Mouse (Mus musculus) heart, adult 2 months (tissue): ENCODE measurements around the gene Atxn7l1.

ENCODE experiments used
- CTCF ChIP-seq: fragments of 200-600 bp; IDR thresholded peaks from 2 replicates; pipeline ENCODE4 v1.8.1; 2022; ENCODE audit warnings: antibody characterized with exemption, mild to moderate bottlenecking, moderate library complexity
- EP300 ChIP-seq: fragments of 200-500 bp; IDR thresholded peaks from 2 replicates; pipeline ENCODE4 v1.6.1; 2011; ENCODE audit warnings: low read depth, low read length, control low read depth; ENCODE audit not compliant: insufficient read depth
- POLR2A ChIP-seq: fragments of 200-500 bp; IDR thresholded peaks from 2 replicates; pipeline ENCODE4 v1.6.1; 2011; ENCODE audit warnings: mild to moderate bottlenecking, low read depth, low read length, control low read depth; ENCODE audit not compliant: insufficient read depth

- TF ChIP-seq CTCF (no peak), POLR2A (no peak), EP300 (no peak)
Measured at GRCm38 (mm10) chr12:33352671-33353070, 205.2 kb downstream of the Atxn7l1 start.
